Mouse (Mus musculus) CH12.LX (cell line): ENCODE data around the gene Zfp384. TPM values are rescaled to one million over a fixed set of nuclear protein-coding genes. Genes with fewer than 3 reads are reported as not detected.

Experiments
- DNase-seq: peaks from one replicate; pipeline ENCODE4 v3.0.0-alpha.2; 2013; ENCODE audit errors: extremely low read depth
- H3K27ac ChIP-seq: 2 replicates; pipeline ENCODE4 v1.5.1; 2012; ENCODE audit warnings: low read depth, mild to moderate bottlenecking, control low read depth, moderate library complexity; ENCODE audit not compliant: insufficient read depth
- H3K27me3 ChIP-seq: replicated peaks from 2 replicates; pipeline ENCODE3; 2012; ENCODE audit warnings: inconsistent platforms
- H3K36me3 ChIP-seq, 2 experiments: replicated peaks in 1 of 2; 2 replicates each; pipeline versions ENCODE3 to v1.6.1; 2012; ENCODE audit warnings: inconsistent platforms in 1 of 2, low read length in 1 of 2, mild to moderate bottlenecking in 1 of 2, mixed read lengths in 1 of 2, moderate library complexity in 1 of 2; ENCODE audit not compliant: control insufficient read depth in 1 of 2, insufficient read depth in 1 of 2
- H3K4me1 ChIP-seq, 2 experiments: 2 replicates each; pipeline ENCODE4 v1.6.1; 2012; ENCODE audit warnings: inconsistent platforms in 1 of 2, moderate library complexity in 1 of 2; ENCODE audit not compliant: insufficient read depth in 2 of 2, control insufficient read depth in 1 of 2
- H3K4me2 ChIP-seq: 2 replicates; pipeline ENCODE4 v1.6.1; 2012; ENCODE audit warnings: low read depth, mild to moderate bottlenecking, control low read depth; ENCODE audit not compliant: poor library complexity, insufficient read depth, severe bottlenecking
- H3K4me3 ChIP-seq, 3 experiments: fragments of 150-350 bp in 1 of 3; sonication (generic) in 1 of 3; replicated peaks in 1 of 3; 2 replicates each; pipeline versions ENCODE3 to v1.5.1; 2011 to 2012; ENCODE audit warnings: low read depth in 2 of 3, low read length in 2 of 3, mild to moderate bottlenecking in 2 of 3, moderate library complexity in 2 of 3, control low read depth in 1 of 3, improper control_type of control experiment in 1 of 3, inconsistent platforms in 1 of 3, mixed read lengths in 1 of 3; ENCODE audit not compliant: poor library complexity in 1 of 3
- H3K79me2 ChIP-seq: replicated peaks from 2 replicates; pipeline ENCODE4 v1.6.1; 2012; ENCODE audit warnings: mild to moderate bottlenecking, moderate library complexity; ENCODE audit not compliant: control insufficient read depth, poor library complexity, insufficient read depth, severe bottlenecking; ENCODE audit errors: extremely low read depth
- H3K9ac ChIP-seq: 2 replicates; pipeline ENCODE4 v1.6.1; 2012; ENCODE audit warnings: low read depth, mild to moderate bottlenecking, control low read depth, moderate library complexity; ENCODE audit not compliant: insufficient read depth
- H3K9me3 ChIP-seq: replicated peaks from 2 replicates; pipeline ENCODE3; 2012; ENCODE audit warnings: low read length, inconsistent platforms, mixed read lengths
- CHD2 ChIP-seq: IDR thresholded peaks from 2 replicates; pipeline ENCODE4 v1.6.1; 2011; ENCODE audit warnings: low read length, improper control_type of control experiment
- CTCF ChIP-seq, 2 experiments: IDR thresholded peaks in 1 of 2; conservative IDR thresholded peaks in 1 of 2; 2 replicates each; pipeline ENCODE4 v1.5.1; 2011 to 2012; ENCODE audit warnings: low read depth in 2 of 2, low read length in 2 of 2, improper control_type of control experiment in 1 of 2, inconsistent platforms in 1 of 2, mild to moderate bottlenecking in 1 of 2, moderate library complexity in 1 of 2
- E2F4 ChIP-seq: IDR thresholded peaks from 2 replicates; pipeline ENCODE4 v1.6.1; 2011; ENCODE audit warnings: low read depth, low read length, improper control_type of control experiment; ENCODE audit not compliant: insufficient replicate concordance
- ELF1 ChIP-seq: IDR thresholded peaks from 2 replicates; pipeline ENCODE4 v1.6.1; 2014; ENCODE audit warnings: low read depth, mild to moderate bottlenecking, inconsistent platforms, low read length, improper control_type of control experiment
- EP300 ChIP-seq: IDR thresholded peaks from 2 replicates; pipeline ENCODE4 v1.6.1; 2011; ENCODE audit warnings: low read length, improper control_type of control experiment
- ETS1 ChIP-seq: conservative IDR thresholded peaks from 2 replicates; pipeline ENCODE4 v1.6.1; 2012; ENCODE audit warnings: low read depth, mild to moderate bottlenecking, inconsistent platforms, low read length, improper control_type of control experiment, moderate library complexity
- GABPA ChIP-seq: IDR thresholded peaks from 2 replicates; pipeline ENCODE4 v1.6.1; 2012; ENCODE audit warnings: low read depth, low read length, improper control_type of control experiment, inconsistent platforms; ENCODE audit not compliant: insufficient replicate concordance
- IRF4 ChIP-seq: IDR thresholded peaks from 2 replicates; pipeline ENCODE4 v1.6.1; 2014; ENCODE audit warnings: low read depth, mild to moderate bottlenecking, inconsistent platforms, low read length, improper control_type of control experiment
- JUN ChIP-seq: IDR thresholded peaks from 2 replicates; pipeline ENCODE4 v1.6.1; 2011; ENCODE audit warnings: low read depth, mild to moderate bottlenecking, low read length, improper control_type of control experiment, moderate library complexity; ENCODE audit not compliant: insufficient read depth
- MEF2A ChIP-seq: IDR thresholded peaks from 2 replicates; pipeline ENCODE4 v1.6.1; 2014; ENCODE audit warnings: low read depth, mild to moderate bottlenecking, inconsistent platforms, low read length, improper control_type of control experiment, borderline replicate concordance
- MXI1 ChIP-seq: IDR thresholded peaks from 2 replicates; pipeline ENCODE4 v1.6.1; 2011; ENCODE audit warnings: mild to moderate bottlenecking, low read depth, low read length, improper control_type of control experiment
- PAX5 ChIP-seq: IDR thresholded peaks from 2 replicates; pipeline ENCODE4 v1.6.1; 2012; ENCODE audit warnings: low read length, inconsistent platforms, mixed read lengths
- POLR2A ChIP-seq: IDR thresholded peaks from 2 replicates; pipeline ENCODE4 v1.6.1; 2011; ENCODE audit warnings: low read depth, mild to moderate bottlenecking, improper control_type of control experiment, low read length
- POLR2AphosphoS2 ChIP-seq: IDR thresholded peaks from 2 replicates; pipeline ENCODE4 v1.6.1; 2011; ENCODE audit warnings: low read depth, low read length, improper control_type of control experiment
- RCOR1 ChIP-seq: conservative IDR thresholded peaks from 2 replicates; pipeline ENCODE4 v1.6.1; 2012; ENCODE audit warnings: low read depth, mild to moderate bottlenecking, inconsistent platforms, low read length, improper control_type of control experiment
- SIN3A ChIP-seq: IDR thresholded peaks from 2 replicates; pipeline ENCODE4 v1.6.1; 2012; ENCODE audit warnings: low read length, improper control_type of control experiment, inconsistent platforms
- SMC3 ChIP-seq: IDR thresholded peaks from 2 replicates; pipeline ENCODE4 v1.6.1; 2011; ENCODE audit warnings: low read depth, low read length, improper control_type of control experiment
- ZMIZ1 ChIP-seq: IDR thresholded peaks from 2 replicates; pipeline ENCODE4 v1.6.1; 2012; ENCODE audit warnings: low read depth, mild to moderate bottlenecking, inconsistent platforms, low read length, improper control_type of control experiment
- dilution Hi-C: fragments of 300-500 bp; cut with MboI; formaldehyde crosslinking; loops from 2 replicates; pipeline ENCODE4 v1.14.3; 2020; ENCODE audit warnings: low sequenced_read_pairs; ENCODE audit not compliant: extremely low pct_unique_long_range_greater_than_20kb, extremely low pct_ligation_motif_present
- in situ Hi-C: fragments of 300-500 bp; cut with MboI; formaldehyde crosslinking; loops from 3 replicates; pipeline ENCODE4 v1.14.3; 2019; ENCODE audit warnings: low sequenced_read_pairs, low pct_ligation_motif_present, low pct_unique_long_range_greater_than_20kb, mixed read lengths
- polyA plus RNA-seq: library from polyadenylated mRNA; unstranded; fragments of >175 nt; gene quantifications from 2 replicates; pipeline ENCODE4 v1.2.1, GENCODE M21; 2012; ENCODE audit warnings: low read depth; ENCODE audit not compliant: insufficient read length
- total RNA-seq, 2 experiments: library from RNA; depleted of rRNA; stranded (reverse); fragments of 300-350 nt in 1 of 2; fragments of >200 nt in 1 of 2; gene quantifications; 2 replicates each; pipeline ENCODE4 v1.2.3; 2012 to 2014

Zfp384 gene
- total and polyA plus RNA-seq, 3 experiments = 14.0 to 34.4 (median 17.0) TPM

- H3K4me3 ChIP-seq = no peak within 1 kb of the TSS
- no peak within 1 kb of the TSS for H3K4me2 ChIP-seq
- H3K79me2 ChIP-seq = no peaks in the 10 kb centered on the region
- peaks cover 80 to 94% of the 10 kb centered on the region in 2 experiments for H3K36me3 ChIP-seq
- H3K9me3 ChIP-seq = no peaks in the 10 kb centered on the region
- no peak within 1 kb of the TSS for H3K27ac ChIP-seq
- TF ChIP-seq IRF4 (no peak), CHD2 (no peak), E2F4 (no peak), SMC3 (no peak), CTCF (conservative IDR thresholded peaks at IDR 0.05 in 1 of 2, IDR thresholded peaks at IDR 0.05 in 1 of 2; ENCODE audit: low read depth in 2 of 2, low read length in 2 of 2) (no peak), SIN3A (no peak), ZMIZ1 (no peak), MEF2A (no peak), GABPA (no peak), PAX5 (no peak), ELF1 (no peak), ETS1 (no peak), EP300 (no peak), MXI1 (no peak), POLR2AphosphoS2 (no peak), JUN (no peak), RCOR1 (no peak)
- DNase-seq = no peak
- dilution Hi-C loops = no loop called here
- no peak within 1 kb of the TSS for H3K9ac ChIP-seq
- H3K4me1 ChIP-seq = no peaks in the 10 kb centered on the region
- no peaks in the 10 kb centered on the region for H3K27me3 ChIP-seq
- in situ Hi-C loops = loop anchor here (10.0 to 25.0 kb wide), 2 partner anchors 45 to 187 kb away; partner anchors contain the start of genes Chd4, Gpr162 and P3h3
Measured at GRCm38 (mm10) chr6:125049678-125050077, 40.7 kb downstream of the Zfp384 start, which contains the start of gene Acrbp. Gene Acrbp (plus strand): TSS chr6:125049689.

GRCm38 (mm10) chr6:125051237-125051636 lies 42.3 kb downstream of the Zfp384 start:
- H3K27me3 ChIP-seq = no peaks in the 10 kb centered on the region
- peak; percentile 13 to 43; a peak in 2 of 4 replicates for TF ChIP-seq CTCF (conservative IDR thresholded peaks at IDR 0.05 in 1 of 2, IDR thresholded peaks at IDR 0.05 in 1 of 2; ENCODE audit: low read depth in 2 of 2, low read length in 2 of 2)
- TF ChIP-seq POLR2A = no peak
- H3K79me2 ChIP-seq = no peaks in the 10 kb centered on the region
- DNase-seq = peak; percentile 34
- no peak overlapping the region for H3K4me3 ChIP-seq
- peaks cover 77 to 93% of the 10 kb centered on the region in 2 experiments for H3K36me3 ChIP-seq
- dilution Hi-C loops (no loop called here), in situ Hi-C loops (no loop called here)
- H3K9me3 ChIP-seq = no peaks in the 10 kb centered on the region
- no peak overlapping the region for H3K4me2 ChIP-seq
- H3K27ac ChIP-seq = no peak overlapping the region
- no peak overlapping the region for H3K9ac ChIP-seq
- no peaks in the 10 kb centered on the region for H3K4me1 ChIP-seq
